Mouse (Mus musculus) testis, adult 2 months (tissue): ENCODE results near the gene Catsperz. TPM values are rescaled to one million over a fixed set of nuclear protein-coding genes. Genes with fewer than 3 reads are reported as not detected.
A peak's percentile ranks its signal among the peaks of the same experiment; 100 is the strongest.

ENCODE experiments used
- H3K27ac ChIP-seq: fragments of 200-500 bp; 2 replicates; pipeline ENCODE4 v1.5.1; 2012; ENCODE audit warnings: low read depth, low read length; ENCODE audit not compliant: control insufficient read depth, insufficient read depth
- H3K27me3 ChIP-seq: fragments of 200-500 bp; 2 replicates; pipeline ENCODE4 v1.6.1; 2012; ENCODE audit warnings: mild to moderate bottlenecking, low read length, moderate library complexity; ENCODE audit not compliant: control insufficient read depth, insufficient read depth
- H3K36me3 ChIP-seq: fragments of 200-500 bp; 2 replicates; pipeline ENCODE4 v1.6.1; 2012; ENCODE audit warnings: mild to moderate bottlenecking, low read length; ENCODE audit not compliant: control insufficient read depth, insufficient read depth
- H3K4me1 ChIP-seq: fragments of 200-500 bp; 2 replicates; pipeline ENCODE4 v1.6.1; 2012; ENCODE audit warnings: low read length; ENCODE audit not compliant: control insufficient read depth, insufficient read depth
- H3K4me3 ChIP-seq: fragments of 200-500 bp; 2 replicates; pipeline ENCODE4 v1.5.1; 2012; ENCODE audit warnings: low read depth, mild to moderate bottlenecking, low read length, moderate library complexity, mixed read lengths; ENCODE audit not compliant: control insufficient read depth
- CTCF ChIP-seq: fragments of 200-500 bp; IDR thresholded peaks from 2 replicates; pipeline ENCODE4 v1.5.1; 2012; ENCODE audit warnings: low read depth, mild to moderate bottlenecking, inconsistent platforms, low read length, moderate library complexity; ENCODE audit not compliant: control insufficient read depth, insufficient read depth, insufficient replicate concordance
- POLR2A ChIP-seq: fragments of 200-500 bp; IDR thresholded peaks from 2 replicates; pipeline ENCODE4 v1.6.1; 2012; ENCODE audit warnings: low read depth, mild to moderate bottlenecking, inconsistent platforms, low read length, moderate library complexity; ENCODE audit not compliant: control insufficient read depth
- polyA plus RNA-seq: library from polyadenylated mRNA; depleted of rRNA; stranded (reverse); fragments of >200 nt; gene quantifications from 2 replicates; pipeline ENCODE4 v1.2.3, GENCODE M21; 2012

Catsperz gene
- polyA plus RNA-seq, 1 experiment = 1,294 TPM

- Histone ChIP-seq H3K36me3 (no peaks in the 10 kb centered on the region; the same call in 1 of the 2 replicates), H3K4me1 (peaks cover 18% of the 10 kb centered on the region), H3K4me3 (peak overlapping the region; percentile 87), H3K27ac (peak overlapping the region; percentile 78), H3K27me3 (no peaks in the 10 kb centered on the region)
- TF ChIP-seq CTCF (no peak), POLR2A (no peak)
Measured at GRCm38 (mm10) chr19:6951994-6952711, 27.0 kb upstream of the Catsperz start.

GRCm38 (mm10) chr19:6951381-6951968, 26.3 kb upstream of the Catsperz start:
- peak; percentile 50 for TF ChIP-seq POLR2A
- TF ChIP-seq CTCF = no peak

GRCm38 (mm10) chr19:6950613-6951153, 25.5 kb upstream of the Catsperz start:
- H3K36me3 ChIP-seq = no peaks in the 10 kb centered on the region; the same call in 1 of the 2 replicates
- H3K27me3 ChIP-seq = no peaks in the 10 kb centered on the region
- peak overlapping the region; percentile 87 for H3K4me3 ChIP-seq
- H3K27ac ChIP-seq = peak overlapping the region; percentile 79
- TF ChIP-seq CTCF = no peak
- TF ChIP-seq POLR2A = peak; percentile 37; the same call in 1 of the 2 replicates
- H3K4me1 ChIP-seq = peaks cover 18% of the 10 kb centered on the region

More at GRCm38 (mm10) chr19:6951381-6951968, 26.3 kb upstream of the Catsperz start:
- Histone ChIP-seq H3K4me1 (peaks cover 18% of the 10 kb centered on the region), H3K27me3 (no peaks in the 10 kb centered on the region), H3K27ac (peak overlapping the region; percentile 79), H3K36me3 (no peaks in the 10 kb centered on the region; the same call in 1 of the 2 replicates), H3K4me3 (peak overlapping the region; percentile 87)

GRCm38 (mm10) chr19:6949951-6950350, 24.8 kb upstream of the Catsperz start:
- Histone ChIP-seq H3K4me3 (no peak overlapping the region), H3K27me3 (no peaks in the 10 kb centered on the region), H3K36me3 (no peaks in the 10 kb centered on the region), H3K27ac (no peak overlapping the region), H3K4me1 (peaks cover 18% of the 10 kb centered on the region)
- TF ChIP-seq CTCF = no peak
- TF ChIP-seq POLR2A = no peak

- Histone ChIP-seq H3K4me3 (no peak overlapping the region), H3K4me1 (peaks cover 18% of the 10 kb centered on the region), H3K27ac (no peak overlapping the region), H3K36me3 (no peaks in the 10 kb centered on the region), H3K27me3 (no peaks in the 10 kb centered on the region)
- TF ChIP-seq POLR2A (no peak), CTCF (no peak)
Measured at GRCm38 (mm10) chr19:6949532-6949931, 24.4 kb upstream of the Catsperz start.

- H3K4me3 ChIP-seq = no peak overlapping the region
- peaks cover 20% of the 10 kb centered on the region for H3K4me1 ChIP-seq
- no peaks in the 10 kb centered on the region for H3K36me3 ChIP-seq
- no peak overlapping the region for H3K27ac ChIP-seq
- no peak for TF ChIP-seq POLR2A
- TF ChIP-seq CTCF = no peak
- H3K27me3 ChIP-seq = no peaks in the 10 kb centered on the region
Measured at GRCm38 (mm10) chr19:6948186-6948585, 23.0 kb upstream of the Catsperz start.

GRCm38 (mm10) chr19:6947742-6948141, 22.6 kb upstream of the Catsperz start:
- Histone ChIP-seq H3K27me3 (no peaks in the 10 kb centered on the region), H3K4me1 (peaks cover 20% of the 10 kb centered on the region), H3K27ac (no peak overlapping the region), H3K4me3 (no peak overlapping the region), H3K36me3 (no peaks in the 10 kb centered on the region)
- TF ChIP-seq CTCF (no peak), POLR2A (no peak)
